Mouse (Mus musculus) cerebellum, adult 2 months (tissue): ENCODE data around the gene Abca8b.

Source experiments
- CTCF ChIP-seq: fragments of 200-500 bp; IDR thresholded peaks from 2 replicates; pipeline ENCODE4 v1.5.1; 2011; ENCODE audit warnings: low read depth, mild to moderate bottlenecking, control low read depth, low read length, moderate library complexity, borderline replicate concordance; ENCODE audit not compliant: insufficient read depth
- POLR2A ChIP-seq: fragments of 200-500 bp; IDR thresholded peaks from 2 replicates; pipeline ENCODE4 v1.6.1; 2011; ENCODE audit warnings: low read length, control low read depth, borderline replicate concordance; ENCODE audit not compliant: insufficient read depth

GRCm38 (mm10) chr11:109988164-109988563, 7.5 kb downstream of the Abca8b start:
- TF ChIP-seq POLR2A: no peak
- TF ChIP-seq CTCF: no peak
